Mouse (Mus musculus) kidney, adult 11 months (tissue): Measurements from ENCODE around the gene Col1a1.

Experiments used
- DNase-seq: peaks from one replicate; pipeline ENCODE4 v3.0.0; 2022

Col1a1 gene

DNA sequence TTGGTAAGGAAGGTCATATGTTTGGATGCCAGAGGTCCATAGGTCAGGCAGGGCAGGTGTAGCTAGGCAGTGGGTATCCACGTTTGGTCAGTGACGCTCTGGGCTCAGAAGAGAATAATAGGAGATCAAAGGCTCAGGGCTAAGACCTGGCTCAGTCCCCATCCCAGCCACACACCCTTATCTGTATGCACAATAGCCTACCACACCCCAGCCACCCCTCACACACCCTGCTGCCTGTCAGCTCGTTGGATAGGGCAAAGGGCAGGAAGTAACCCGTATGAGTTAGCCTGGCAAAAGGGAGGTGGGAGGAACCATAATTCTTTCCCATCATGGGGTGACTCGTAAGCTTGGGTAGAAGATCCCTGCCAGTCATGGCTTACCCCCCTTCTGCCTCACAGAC is 61.6 kb downstream of the Col1a1 start:
- no peak for DNase-seq

GRCm38 (mm10) chr11:94998041-94998531 is 62.1 kb downstream of the Col1a1 start:
- DNase-seq, result no peak

DNA sequence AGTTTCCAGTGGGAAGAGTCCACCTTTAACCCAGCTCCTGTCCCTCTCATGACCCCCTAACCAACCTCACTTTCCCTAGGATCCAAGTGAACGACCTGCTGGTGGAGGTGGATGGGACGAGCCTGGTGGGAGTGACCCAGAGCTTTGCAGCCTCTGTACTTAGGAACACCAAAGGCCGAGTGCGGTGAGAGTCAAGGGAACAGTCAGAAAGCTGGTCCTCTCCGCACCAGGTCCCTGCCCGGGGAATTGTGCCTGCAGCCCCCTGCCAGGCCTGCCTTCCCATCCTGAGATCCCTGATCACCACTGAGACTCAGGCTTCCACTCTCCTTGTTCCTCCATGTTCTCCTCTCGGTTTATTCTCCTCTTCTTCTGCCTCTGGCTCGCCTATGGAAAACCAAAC is 64.1 kb downstream of the Col1a1 start:
- no peak for DNase-seq

- peak; percentile 66 for DNase-seq
Measured at GRCm38 (mm10) chr11:95000548-95000947, 64.5 kb downstream of the Col1a1 start.

DNA sequence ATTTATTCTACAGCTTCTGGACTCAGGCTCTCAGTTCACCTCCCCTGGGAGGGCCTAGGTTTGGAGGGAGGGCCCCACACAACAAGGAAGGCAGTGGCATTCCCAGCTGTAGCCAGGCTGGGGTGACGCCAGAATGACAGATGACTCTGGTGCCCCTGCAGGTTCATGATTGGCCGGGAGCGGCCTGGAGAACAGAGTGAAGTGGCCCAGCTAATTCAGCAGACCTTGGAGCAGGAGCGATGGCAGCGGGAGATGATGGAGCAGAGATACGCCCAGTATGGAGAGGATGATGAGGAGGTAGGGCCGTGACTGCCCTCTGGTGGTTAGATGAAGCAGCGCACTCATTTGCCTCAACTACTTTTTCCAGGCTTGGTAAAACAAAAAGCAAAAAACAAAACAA is 65.0 kb downstream of the Col1a1 start:
- DNase-seq, result peak; percentile 70

GRCm38 (mm10) chr11:95001584-95002347 is 65.7 kb downstream of the Col1a1 start:
- DNase-seq, result no peak
